Mouse (Mus musculus): ENCODE measurements at regions not wholly inside any gene's neighbourhood (a gene's known extent, or its start where the extent isn't known, plus 50 kb on each side); places are given as distances from the start of the nearest gene placed in this dataset.
A peak's percentile ranks its signal among the peaks of the same experiment; 100 is the strongest.

- DNase-seq: peak; percentile 96
Observed at GRCm38 (mm10) chr12:77780885-77781698, 412.9 kb upstream of the Gm6657 start.

GRCm38 (mm10) chr12:77783909-77784308 is 410.1 kb upstream of the Gm6657 start:
- no peak for DNase-seq

- DNase-seq: no peak
Observed at GRCm38 (mm10) chr12:77785647-77786046, 408.4 kb upstream of the Gm6657 start.

DNA sequence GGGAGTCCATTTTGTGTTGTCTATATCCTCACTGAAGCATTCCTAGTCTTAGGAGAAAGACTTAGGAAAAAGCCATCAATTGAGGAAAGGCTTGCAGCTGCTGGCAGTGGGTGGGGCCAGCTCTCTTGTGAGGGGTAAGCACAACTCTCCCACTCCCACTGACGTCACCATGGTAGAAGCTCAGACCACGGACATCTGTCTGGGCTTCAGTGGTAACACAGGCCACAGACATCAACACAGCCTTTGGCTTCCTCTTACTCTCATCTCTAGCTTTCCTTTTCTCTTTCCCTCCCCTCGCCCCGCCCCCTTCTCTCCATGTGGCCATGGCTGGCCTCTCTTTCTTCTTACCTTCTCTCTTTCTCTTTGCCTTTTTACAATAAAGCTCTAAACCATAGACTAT is 407.4 kb upstream of the Gm6657 start:
- no peak for DNase-seq

- no peak for DNase-seq
Observed at GRCm38 (mm10) chr12:77788273-77788672, 405.8 kb upstream of the Gm6657 start.

DNA sequence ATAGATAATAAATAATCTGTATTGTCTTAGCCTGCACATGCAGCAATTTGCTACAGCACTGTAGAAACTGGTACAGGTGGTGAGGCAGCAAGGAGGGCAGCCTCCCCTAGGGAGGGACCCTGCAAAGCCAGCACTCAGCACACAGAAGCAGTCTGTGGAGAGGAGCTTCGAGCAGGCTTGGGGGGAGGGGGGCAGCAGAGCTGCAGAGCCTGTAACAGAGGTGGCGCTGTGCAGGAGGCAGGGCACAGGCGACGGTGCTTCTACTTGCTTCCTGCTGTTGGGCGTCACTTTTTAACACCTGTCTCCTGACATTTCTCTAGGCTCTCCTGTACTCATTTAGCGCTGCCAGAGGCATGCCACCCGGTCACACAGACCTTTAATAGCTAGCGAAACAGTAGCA is 404.6 kb upstream of the Gm6657 start:
- DNase-seq: no peak

- no peak for DNase-seq
Observed at GRCm38 (mm10) chr12:77789871-77790270, 404.2 kb upstream of the Gm6657 start.

- peak; percentile 94 for DNase-seq
Observed at GRCm38 (mm10) chr12:77790891-77791672, 403.0 kb upstream of the Gm6657 start.

- no peak for DNase-seq
Observed at GRCm38 (mm10) chr12:77798516-77798915, 395.5 kb upstream of the Gm6657 start.

GRCm38 (mm10) chr12:77799134-77799770 is 394.8 kb upstream of the Gm6657 start:
- DNase-seq: no peak

DNA sequence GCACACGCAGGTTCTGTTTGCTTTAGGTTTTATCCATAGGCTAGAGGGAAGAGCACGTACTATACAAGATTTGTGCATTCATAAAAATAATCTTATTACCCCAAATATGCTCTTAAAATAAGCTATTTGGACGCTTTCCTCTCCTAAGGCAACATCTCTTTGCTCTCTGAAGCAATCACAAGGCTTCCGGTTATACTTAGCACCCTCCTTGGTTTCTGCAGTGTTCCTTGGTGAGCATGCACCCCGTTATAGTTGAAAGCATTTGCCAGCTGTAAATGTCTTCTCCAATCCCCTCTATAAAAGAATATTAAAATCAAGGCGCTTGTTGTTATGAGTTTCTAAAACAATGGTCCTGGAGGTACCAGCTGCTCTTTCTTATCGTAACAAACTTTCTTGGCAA is 386.4 kb upstream of the Gm6657 start:
- no peak for DNase-seq

DNA sequence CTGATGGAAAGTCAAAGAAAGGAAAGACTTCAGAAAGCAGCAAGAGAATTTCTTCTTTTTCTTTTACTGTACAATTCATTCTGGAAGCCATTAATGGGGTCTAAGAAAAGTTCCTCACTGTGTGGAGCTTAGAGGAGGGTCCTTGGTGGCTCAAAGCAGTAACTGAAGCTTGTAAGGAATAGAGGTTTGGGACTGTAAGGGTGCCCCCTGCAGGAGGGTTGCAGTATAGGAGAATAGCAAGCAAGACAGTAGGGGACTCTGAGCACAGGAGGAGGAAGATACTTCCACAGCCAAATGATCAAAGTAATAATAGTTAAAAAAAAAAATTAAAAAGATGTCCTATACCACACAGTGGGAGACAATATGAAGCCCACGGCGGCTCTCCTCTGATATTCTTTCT is 382.8 kb upstream of the Gm6657 start:
- DNase-seq: peak; percentile 60

DNA sequence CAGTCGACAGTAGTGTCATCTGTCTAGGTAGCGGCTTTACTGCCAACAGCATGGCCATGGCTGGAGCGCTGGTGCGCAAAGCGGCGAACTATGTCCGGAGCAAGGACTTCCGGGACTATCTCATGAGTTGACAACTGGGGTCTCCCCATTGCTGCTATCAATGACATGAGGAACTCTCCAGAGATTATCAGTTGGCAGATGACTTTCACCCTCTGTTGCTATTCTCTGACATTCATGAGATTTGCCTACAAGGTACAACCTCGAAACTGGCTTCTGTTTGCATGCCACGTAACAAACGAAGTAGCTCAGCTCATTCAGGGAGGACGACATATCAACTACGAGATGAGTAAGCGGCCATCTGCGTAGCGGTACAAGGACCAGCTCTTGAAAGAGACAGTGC is 374.6 kb upstream of the Gm6657 start:
- no peak for DNase-seq

DNA sequence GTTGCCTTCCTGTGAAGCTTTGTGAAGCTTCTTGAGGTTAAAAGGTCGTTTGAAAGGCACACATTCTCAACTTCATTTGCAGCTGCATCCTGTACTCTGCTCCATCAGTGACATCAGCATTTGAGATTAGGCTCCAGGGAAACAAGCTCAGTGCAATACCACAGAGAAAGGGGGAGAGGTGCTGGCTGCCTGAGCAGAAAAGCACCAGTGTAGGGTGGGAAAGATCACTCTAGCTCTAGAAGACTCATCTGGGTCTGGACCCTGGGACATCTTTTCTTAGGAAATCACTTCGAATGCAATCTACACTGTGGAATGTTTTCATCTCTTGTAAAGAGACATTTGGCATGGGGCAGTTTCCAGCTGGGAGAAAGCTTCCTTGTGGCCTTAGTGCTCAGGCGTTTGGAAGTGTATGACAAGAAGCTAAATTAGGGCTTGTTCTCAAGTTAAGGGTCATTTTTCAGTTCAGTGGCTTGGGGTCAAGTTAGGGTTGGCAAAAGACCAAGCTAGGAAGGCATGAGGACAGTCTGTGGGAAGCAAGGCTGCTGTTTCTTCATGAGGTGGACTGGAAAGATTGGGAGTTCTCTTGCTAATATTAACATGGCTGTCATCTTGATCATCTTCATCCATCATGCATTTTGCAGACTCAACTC is 370.5 kb upstream of the Gm6657 start:
- no peak for DNase-seq

GRCm38 (mm10) chr12:77833411-77834169 is 360.5 kb upstream of the Gm6657 start:
- DNase-seq: no peak

- no peak for DNase-seq
Observed at GRCm38 (mm10) chr12:77834891-77835290, 359.2 kb upstream of the Gm6657 start.

DNA sequence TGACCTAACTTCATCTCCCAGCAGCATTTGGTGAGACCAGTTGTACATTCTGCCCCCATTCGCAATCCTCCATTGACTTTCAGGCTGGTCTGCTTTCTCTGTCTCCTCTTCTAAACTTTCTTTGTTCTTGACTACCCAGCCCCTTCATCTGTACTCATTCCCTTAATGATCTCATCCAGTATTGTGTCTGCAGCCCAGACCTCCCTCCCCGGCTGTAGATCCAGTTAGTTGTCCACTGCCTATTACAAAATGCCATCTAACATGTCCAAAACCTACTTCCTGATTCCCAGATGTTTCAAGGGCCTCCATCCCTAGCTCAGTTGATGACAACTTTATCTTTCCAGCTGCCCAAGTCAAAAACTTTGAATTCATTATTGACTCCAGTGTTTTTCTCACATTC is 357.8 kb upstream of the Gm6657 start:
- no peak for DNase-seq

GRCm38 (mm10) chr12:77841844-77842415 is 352.1 kb upstream of the Gm6657 start:
- DNase-seq: peak; percentile 32

DNA sequence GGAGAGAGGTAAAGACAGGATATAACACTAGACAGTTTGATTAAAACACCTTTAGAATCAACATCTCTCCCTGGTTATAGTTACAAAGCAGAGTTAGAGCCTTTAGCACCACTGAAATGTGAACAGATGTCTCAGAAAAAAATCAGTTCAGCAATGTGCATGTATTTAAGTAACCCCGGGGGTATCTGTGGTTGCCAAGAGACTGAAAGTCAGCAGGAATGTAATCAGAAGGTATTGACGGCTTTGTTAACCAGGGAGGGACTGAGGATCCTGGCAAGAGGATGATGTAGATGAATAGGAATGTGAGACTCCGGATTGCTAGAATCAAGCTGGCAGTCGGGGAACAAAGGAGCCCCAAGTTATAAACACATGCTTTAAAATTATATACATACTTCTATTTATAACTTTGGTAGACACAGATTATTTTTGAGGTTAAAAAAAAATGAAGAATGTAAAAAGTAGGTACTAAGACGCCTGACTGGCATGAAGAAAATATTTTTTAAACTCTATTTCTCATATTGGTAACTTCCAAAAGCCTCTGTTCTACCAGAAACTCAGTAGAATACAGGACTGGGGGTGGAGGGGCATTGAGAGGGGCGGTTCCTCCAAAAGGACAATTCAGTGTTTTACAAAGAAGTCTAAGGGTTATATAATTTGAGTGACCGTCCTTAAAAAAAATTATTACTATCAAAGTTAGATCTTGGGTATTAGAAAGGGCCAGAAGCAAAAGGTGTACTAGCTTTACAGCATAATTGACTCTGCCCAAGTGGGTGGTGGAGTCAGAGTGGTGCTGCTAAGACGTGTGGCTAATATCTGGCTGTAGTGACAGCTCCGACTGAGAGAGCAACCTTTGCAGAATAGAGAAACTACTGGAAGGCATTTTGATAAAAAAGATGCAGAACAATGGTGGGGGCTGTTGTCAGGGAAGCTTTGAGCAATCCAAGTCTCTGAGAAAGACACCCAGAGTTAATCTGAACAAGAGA is 341.2 kb upstream of the Gm6657 start:
- DNase-seq: no peak

Data from adrenal gland, postnatal 10 days (tissue).